Mouse (Mus musculus): ENCODE measurements around the gene Urm1.
A peak's percentile ranks its signal among the peaks of the same experiment; 100 is the strongest.
"Not testable (repeated sequence)": the region's sequence is repeated elsewhere in the genome, so short reads cannot be mapped to it uniquely, and the experiment has no call there.

Gene Urm1

GRCm38 (mm10) chr2:29865125-29865524 is 45.2 kb downstream of the Urm1 start:
- DNase-seq (ENCODE audit: low read depth) = no peak

- DNase-seq (ENCODE audit: low read depth) = peak; percentile 93
These were observed 49.2 kb downstream of the Urm1 start, which contains the start of gene Cercam for GRCm38 (mm10) chr2:29868949-29869645. Gene Cercam (plus strand): TSS chr2:29869164.

GRCm38 (mm10) chr2:29869646-29870451 is 50.0 kb downstream of the Urm1 start:
- peak; percentile 69 for DNase-seq (ENCODE audit: low read depth)

GRCm38 (mm10) chr2:29872581-29873295 is 52.9 kb downstream of the Urm1 start:
- DNase-seq (ENCODE audit: low read depth) = no peak

- no peak for DNase-seq (ENCODE audit: low read depth)
These were observed 53.9 kb downstream of the Urm1 start for GRCm38 (mm10) chr2:29873801-29874200.

- no peak for DNase-seq (ENCODE audit: low read depth)
These were observed 58.2 kb downstream of the Urm1 start for GRCm38 (mm10) chr2:29878061-29878460.

GRCm38 (mm10) chr2:29879191-29879590 is 59.3 kb downstream of the Urm1 start:
- DNase-seq (ENCODE audit: low read depth) = no peak

- no peak for DNase-seq (ENCODE audit: low read depth)
These were observed 60.3 kb downstream of the Urm1 start for GRCm38 (mm10) chr2:29879964-29880830.

- DNase-seq (ENCODE audit: low read depth) = not testable (repeated sequence)
These were observed 66.9 kb downstream of the Urm1 start for GRCm38 (mm10) chr2:29886659-29887292.

- peak; percentile 99 for DNase-seq (ENCODE audit: low read depth)
These were observed 69.4 kb downstream of the Urm1 start, which contains the start of gene Odf2 for GRCm38 (mm10) chr2:29889066-29889944. Gene Odf2 (plus strand): TSS chr2:29889221.

GRCm38 (mm10) chr2:29889991-29890833 is 70.3 kb downstream of the Urm1 start:
- DNase-seq (ENCODE audit: low read depth) = peak; percentile 74

- no peak for DNase-seq (ENCODE audit: low read depth)
These were observed 71.9 kb downstream of the Urm1 start for GRCm38 (mm10) chr2:29891773-29892172.
